Mouse (Mus musculus): Measurements from ENCODE around the gene Cd209d.

- TF ChIP-seq CTCF (IDR thresholded peaks at IDR 0.05; ENCODE audit: extremely low read depth, insufficient read depth, low read length): no peak
- TF ChIP-seq POLR2A (IDR thresholded peaks at IDR 0.05; ENCODE audit: extremely low read depth, insufficient read depth, low read length): no peak
Observed at GRCm38 (mm10) chr8:3926744-3927143, 48.4 kb upstream of the Cd209d start, which contains the start of gene Cd209b.

Data from cortical plate, adult 2 months (tissue).